In the genomic region with DNA sequence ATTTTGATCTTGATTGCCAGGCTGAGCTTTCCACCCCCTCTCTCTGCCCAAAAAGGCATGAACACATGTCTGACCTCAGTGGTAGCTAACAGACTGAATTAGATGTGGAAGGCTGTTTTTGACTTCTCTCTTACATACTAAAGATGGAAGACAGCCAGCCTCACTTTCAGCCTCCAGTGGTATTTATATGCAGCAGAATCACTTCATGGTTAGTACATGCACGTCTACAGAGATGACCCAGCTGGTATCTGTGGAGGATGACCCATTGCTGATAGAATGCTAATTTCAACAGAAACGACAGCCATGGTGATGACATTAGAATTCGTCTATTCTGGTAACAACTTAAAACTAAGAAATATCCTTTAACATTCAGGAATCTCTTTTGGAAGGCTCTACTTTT, we compare ENCODE assay signal across 35 mouse cellular contexts.
"Had no signal": no experiment of that assay in that cellular context is flagged by ENCODE, and none has a peak within 500 bp of the region (broad histone marks: within the 10 kb centered on the region; RNA-seq: fewer than 3 reads in every experiment).

No protein-coding gene starts in this region.

- H3K27ac ChIP-seq: heart, adult 2 months; heart, embryonic 10.5 days; heart, embryonic 13.5 days; heart, embryonic 15.5 days; hindbrain, embryonic 10.5 days; hindbrain, embryonic 12.5 days; hindbrain, embryonic 13.5 days; hindbrain, embryonic 14.5 days; hindbrain, embryonic 15.5 days; hindbrain, postnatal 0 days; intestine, embryonic 15.5 days; kidney, embryonic 15.5 days; kidney, postnatal 0 days; layer of hippocampus, adult 2 months had no signal

- DNase-seq: heart, adult 2 months; heart, postnatal 10 days; heart, postnatal 14 days; heart, postnatal 36 days; heart, postnatal 4 days; kidney, adult 11 months; kidney, adult 18-20 months; kidney, adult 2 months; kidney, adult 8-10 months; kidney, adult 9 months; kidney, postnatal 10 days; kidney, postnatal 14 days; kidney, postnatal 25 days; kidney, postnatal 36 days; kidney, postnatal 4 days; layer of hippocampus, adult 9-11 months had no signal

- H3K27me3 ChIP-seq: heart, embryonic 12.5 days; heart, embryonic 13.5 days; heart, embryonic 15.5 days; hindbrain, embryonic 12.5 days; hindbrain, embryonic 13.5 days; hindbrain, embryonic 15.5 days; intestine, embryonic 15.5 days; kidney, embryonic 15.5 days had no signal

- H3K9me3 ChIP-seq: heart, embryonic 10.5 days; heart, embryonic 12.5 days; heart, embryonic 13.5 days; heart, embryonic 15.5 days; hindbrain, embryonic 10.5 days; hindbrain, embryonic 12.5 days; hindbrain, embryonic 13.5 days; hindbrain, embryonic 15.5 days; intestine, embryonic 15.5 days; kidney, embryonic 15.5 days had no signal

- H3K4me1 ChIP-seq: heart, embryonic 10.5 days; heart, embryonic 12.5 days; heart, embryonic 13.5 days; heart, embryonic 15.5 days; hindbrain, embryonic 10.5 days; hindbrain, embryonic 12.5 days; hindbrain, embryonic 13.5 days; hindbrain, embryonic 15.5 days; intestine, embryonic 15.5 days; kidney, embryonic 15.5 days had no signal

- H3K36me3 ChIP-seq: heart, embryonic 10.5 days; heart, embryonic 12.5 days; heart, embryonic 13.5 days; heart, embryonic 15.5 days; hindbrain, embryonic 10.5 days; hindbrain, embryonic 12.5 days; hindbrain, embryonic 13.5 days; hindbrain, embryonic 15.5 days; intestine, embryonic 15.5 days; kidney, embryonic 15.5 days had no signal

- H3K4me3 ChIP-seq: heart, adult 2 months; heart, embryonic 10.5 days; heart, embryonic 12.5 days; heart, embryonic 13.5 days; heart, embryonic 15.5 days; hindbrain, embryonic 10.5 days; hindbrain, embryonic 12.5 days; hindbrain, embryonic 13.5 days; hindbrain, embryonic 15.5 days; intestine, embryonic 15.5 days; kidney, embryonic 15.5 days; layer of hippocampus, adult 2 months had no signal

- ATAC-seq: hindbrain, embryonic 16.5 days; hindbrain, postnatal 0 days; inflammation-experienced regulatory T-cells, adult 6 months; intestine, embryonic 15.5 days; intestine, embryonic 16.5 days; intestine, postnatal 0 days had no signal

- H3K9ac ChIP-seq: heart, embryonic 12.5 days; heart, embryonic 13.5 days; heart, embryonic 15.5 days; hindbrain, embryonic 12.5 days; hindbrain, embryonic 13.5 days; hindbrain, embryonic 14.5 days; hindbrain, embryonic 15.5 days; intestine, embryonic 15.5 days; kidney, embryonic 15.5 days had no signal

- H3K4me2 ChIP-seq: heart, embryonic 11.5 days; heart, embryonic 12.5 days; heart, embryonic 13.5 days; heart, embryonic 15.5 days; hindbrain, embryonic 12.5 days; hindbrain, embryonic 13.5 days; hindbrain, embryonic 14.5 days; hindbrain, embryonic 15.5 days; intestine, embryonic 15.5 days; kidney, embryonic 15.5 days had no signal
